Mouse (Mus musculus) neural tube, embryonic 15.5 days (tissue): ENCODE measurements around the gene Ccdc22. TPM values are rescaled to one million over a fixed set of nuclear protein-coding genes. Genes with fewer than 3 reads are reported as not detected.

ENCODE experiments used
- ATAC-seq: fragments of 200-750 bp; cut with Nextera tagmentation; 2 replicates; pipeline ENCODE4 v1.8.0; 2017; ENCODE audit warnings: mild to moderate bottlenecking, moderate TSS enrichment, moderate library complexity; ENCODE audit not compliant: low FRiP score
- H3K27ac ChIP-seq: fragments of 300-500 bp; sonication (generic); replicated peaks from 2 replicates; pipeline ENCODE4 v1.5.1; 2015; ENCODE audit warnings: mild to moderate bottlenecking, inconsistent platforms
- H3K27me3 ChIP-seq: fragments of 300-500 bp; sonication (generic); replicated peaks from 2 replicates; pipeline ENCODE4 v1.6.1; 2015; ENCODE audit warnings: inconsistent platforms
- H3K36me3 ChIP-seq: fragments of 300-500 bp; sonication (generic); 2 replicates; pipeline ENCODE4 v1.6.1; 2015; ENCODE audit warnings: inconsistent platforms
- H3K4me1 ChIP-seq: fragments of 300-500 bp; sonication (generic); 2 replicates; pipeline ENCODE4 v1.6.1; 2015; ENCODE audit warnings: inconsistent platforms
- H3K4me2 ChIP-seq: fragments of 300-500 bp; sonication (generic); 2 replicates; pipeline ENCODE4 v1.6.1; 2015; ENCODE audit warnings: inconsistent platforms, mild to moderate bottlenecking, moderate library complexity
- H3K4me3 ChIP-seq: fragments of 300-500 bp; sonication (generic); replicated peaks from 2 replicates; pipeline ENCODE4 v1.5.1; 2015; ENCODE audit warnings: mild to moderate bottlenecking, inconsistent platforms
- H3K9ac ChIP-seq: fragments of 300-500 bp; sonication (generic); replicated peaks from 2 replicates; pipeline ENCODE4 v1.6.1; 2015; ENCODE audit warnings: mild to moderate bottlenecking, inconsistent platforms
- H3K9me3 ChIP-seq: fragments of 300-500 bp; sonication (generic); replicated peaks from 2 replicates; pipeline ENCODE4 v1.6.1; 2016; ENCODE audit warnings: inconsistent platforms
- WGBS: fragments of 180-500 bp; shearing (Covaris S2); methylation state at CpG from one replicate; pipeline ENCODE4 v1.1.7; 2015; ENCODE audit warnings: mixed read lengths; 5-methylcytosine and 5-hydroxymethylcytosine counted together
- polyA plus RNA-seq: library from polyadenylated mRNA; unstranded; fragments of >200 nt; fragmentation: Nextera tagmentation; extraction: Ambion mirVana; gene quantifications from 2 replicates; pipeline ENCODE4 v1.2.1, GENCODE M21; 2015

Gene Ccdc22
- 28.4 and 29.5 TPM in 2 replicates for polyA plus RNA-seq

GRCm38 (mm10) chrX:7604879-7605574, at the start of gene Ccdc22:
Ccdc22 (minus strand) TSS chrX:7605517.
- H3K9me3 ChIP-seq, result no peaks in the 10 kb centered on the region
- H3K36me3 ChIP-seq, result no peaks in the 10 kb centered on the region
- ATAC-seq, result peak; percentile 91
- H3K4me1 ChIP-seq, result peaks cover 10% of the 10 kb centered on the region
- WGBS, result 22% methylated on average over 28 of the region's 28 CpGs
- peak within 1 kb of the TSS; percentile 51 for H3K4me3 ChIP-seq
- peak within 1 kb of the TSS; percentile 56 for H3K4me2 ChIP-seq
- peak within 1 kb of the TSS; percentile 71 for H3K27ac ChIP-seq
- peak within 1 kb of the TSS; percentile 42 for H3K9ac ChIP-seq
- no peaks in the 10 kb centered on the region for H3K27me3 ChIP-seq

GRCm38 (mm10) chrX:7648671-7649304, 43.5 kb upstream of the Ccdc22 start:
- Histone ChIP-seq H3K36me3 (peaks cover 10% of the 10 kb centered on the region; the same call in 1 of the 2 replicates), H3K4me3 (peak overlapping the region; percentile 38), H3K27me3 (no peaks in the 10 kb centered on the region), H3K9me3 (no peaks in the 10 kb centered on the region), H3K4me1 (peaks cover 3% of the 10 kb centered on the region), H3K4me2 (peak overlapping the region; percentile 55), H3K27ac (peak overlapping the region; percentile 65), H3K9ac (peak overlapping the region; percentile 40)
- peak; percentile 93 for ATAC-seq
- WGBS, result 21% methylated on average over 25 of the region's 25 CpGs

- no peak overlapping the region for H3K9ac ChIP-seq
- peaks cover 9% of the 10 kb centered on the region for H3K4me1 ChIP-seq
- no peaks in the 10 kb centered on the region for H3K9me3 ChIP-seq
- H3K36me3 ChIP-seq, result peaks cover 9% of the 10 kb centered on the region; the same call in 1 of the 2 replicates
- H3K4me2 ChIP-seq, result no peak overlapping the region
- ATAC-seq, result no peak
- no peak overlapping the region for H3K4me3 ChIP-seq
- H3K27ac ChIP-seq, result no peak overlapping the region
- 20% methylated on average over 5 of the region's 5 CpGs for WGBS
- H3K27me3 ChIP-seq, result no peaks in the 10 kb centered on the region
Measured at GRCm38 (mm10) chrX:7645349-7645748, 40.0 kb upstream of the Ccdc22 start.

- Histone ChIP-seq H3K9me3 (no peaks in the 10 kb centered on the region), H3K9ac (no peak overlapping the region), H3K27me3 (no peaks in the 10 kb centered on the region), H3K27ac (no peak overlapping the region), H3K4me1 (peaks cover 6% of the 10 kb centered on the region), H3K4me2 (peak overlapping the region; percentile 60), H3K36me3 (peaks cover 9% of the 10 kb centered on the region; the same call in 1 of the 2 replicates), H3K4me3 (peak overlapping the region; percentile 23)
- WGBS, result 44% methylated on average over 12 of the region's 12 CpGs
- ATAC-seq, result no peak
Measured at GRCm38 (mm10) chrX:7640785-7641184, 35.5 kb upstream of the Ccdc22 start.

DNA sequence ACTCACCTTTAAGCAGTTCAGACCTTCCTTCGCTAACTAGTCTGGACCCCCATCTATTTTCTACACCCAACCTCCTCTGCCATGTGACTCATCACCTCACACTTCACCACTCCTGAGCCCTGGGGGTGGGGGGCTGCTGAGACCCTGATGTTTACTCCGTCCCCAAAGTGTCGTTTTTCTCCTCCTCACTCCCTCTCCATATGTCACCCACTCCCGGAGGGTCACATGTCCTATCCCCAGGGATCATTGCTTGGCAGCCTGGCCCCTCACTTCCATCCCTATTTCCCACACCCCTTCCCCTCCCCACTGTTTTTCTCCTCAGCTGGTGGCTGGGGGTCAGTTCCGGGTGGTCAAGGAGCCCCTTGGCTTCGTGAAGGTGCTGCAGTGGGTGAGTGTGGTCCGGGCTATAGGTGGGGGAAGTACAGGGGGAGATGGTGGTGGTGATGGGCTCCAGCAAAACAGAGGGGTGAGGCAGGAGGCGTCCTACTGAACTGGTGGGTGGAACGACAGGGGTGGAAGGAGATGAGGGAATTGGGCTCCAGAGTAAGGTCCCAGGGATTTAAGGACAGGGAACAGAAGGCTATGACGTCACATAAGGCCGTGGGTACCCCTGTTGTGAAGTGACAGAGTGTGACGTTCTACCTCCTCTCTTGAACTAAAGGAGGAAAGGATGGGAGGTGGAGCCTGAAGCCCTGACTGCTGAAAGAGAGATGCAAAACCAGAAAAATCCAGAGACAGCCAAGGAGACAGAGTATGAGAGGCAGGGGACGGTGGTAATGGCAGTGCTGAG, 34.4 kb upstream of the Ccdc22 start:
- Histone ChIP-seq H3K27ac (peak overlapping the region; percentile 78), H3K4me1 (peaks cover 6% of the 10 kb centered on the region), H3K4me2 (peak overlapping the region; percentile 60), H3K9ac (peak overlapping the region; percentile 41), H3K9me3 (no peaks in the 10 kb centered on the region), H3K36me3 (peaks cover 8% of the 10 kb centered on the region; the same call in 1 of the 2 replicates), H3K4me3 (peak overlapping the region; percentile 49), H3K27me3 (no peaks in the 10 kb centered on the region)
- ATAC-seq, result peak; percentile 46
- 25% methylated on average over 13 of the region's 13 CpGs for WGBS

- Histone ChIP-seq H3K4me3 (peak within 1 kb of the TSS; percentile 49), H3K36me3 (0 out of 2 replicates have a peak, but pooled peaks cover 3% of the 10 kb centered on the region), H3K9ac (peak within 1 kb of the TSS; percentile 41), H3K27me3 (no peaks in the 10 kb centered on the region), H3K9me3 (no peaks in the 10 kb centered on the region), H3K27ac (peak within 1 kb of the TSS; percentile 78), H3K4me1 (peaks cover 6% of the 10 kb centered on the region), H3K4me2 (peak within 1 kb of the TSS; percentile 60)
- 15% methylated on average over 36 of the region's 42 CpGs for WGBS
- peak; percentile 90 for ATAC-seq
Measured at GRCm38 (mm10) chrX:7638401-7639091, 33.2 kb upstream of the Ccdc22 start, which contains the start of gene Syp. Syp (plus strand) TSS chrX:7638471.

- Histone ChIP-seq H3K4me2 (no peak overlapping the region), H3K9me3 (no peaks in the 10 kb centered on the region), H3K4me1 (no peaks in the 10 kb centered on the region), H3K4me3 (no peak overlapping the region), H3K27ac (no peak overlapping the region), H3K36me3 (no peaks in the 10 kb centered on the region), H3K27me3 (no peaks in the 10 kb centered on the region), H3K9ac (no peak overlapping the region)
- 74% methylated on average over 3 of the region's 3 CpGs for WGBS
- no peak for ATAC-seq
Measured at GRCm38 (mm10) chrX:7635101-7635500, 29.8 kb upstream of the Ccdc22 start.

DNA sequence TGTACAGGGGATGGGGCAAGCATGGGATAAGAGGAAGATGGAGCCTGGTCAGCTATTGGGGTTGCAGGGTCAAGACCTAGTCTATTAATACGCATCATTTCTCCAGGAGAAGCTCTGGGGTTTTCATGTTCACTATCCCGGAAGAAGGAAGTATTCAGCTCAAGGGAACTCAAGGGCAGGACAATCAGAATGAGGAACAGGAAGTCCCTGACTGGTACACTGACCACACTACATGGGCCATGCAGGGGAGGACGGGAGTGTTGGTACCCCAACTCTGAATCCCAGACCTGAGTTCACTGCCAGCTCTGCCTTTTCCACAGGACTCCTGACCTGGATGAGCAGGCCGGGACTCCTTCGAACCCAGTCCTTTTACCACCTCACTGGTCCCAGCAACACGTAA, 27.2 kb upstream of the Ccdc22 start:
- H3K27ac ChIP-seq, result no peak overlapping the region

DNA sequence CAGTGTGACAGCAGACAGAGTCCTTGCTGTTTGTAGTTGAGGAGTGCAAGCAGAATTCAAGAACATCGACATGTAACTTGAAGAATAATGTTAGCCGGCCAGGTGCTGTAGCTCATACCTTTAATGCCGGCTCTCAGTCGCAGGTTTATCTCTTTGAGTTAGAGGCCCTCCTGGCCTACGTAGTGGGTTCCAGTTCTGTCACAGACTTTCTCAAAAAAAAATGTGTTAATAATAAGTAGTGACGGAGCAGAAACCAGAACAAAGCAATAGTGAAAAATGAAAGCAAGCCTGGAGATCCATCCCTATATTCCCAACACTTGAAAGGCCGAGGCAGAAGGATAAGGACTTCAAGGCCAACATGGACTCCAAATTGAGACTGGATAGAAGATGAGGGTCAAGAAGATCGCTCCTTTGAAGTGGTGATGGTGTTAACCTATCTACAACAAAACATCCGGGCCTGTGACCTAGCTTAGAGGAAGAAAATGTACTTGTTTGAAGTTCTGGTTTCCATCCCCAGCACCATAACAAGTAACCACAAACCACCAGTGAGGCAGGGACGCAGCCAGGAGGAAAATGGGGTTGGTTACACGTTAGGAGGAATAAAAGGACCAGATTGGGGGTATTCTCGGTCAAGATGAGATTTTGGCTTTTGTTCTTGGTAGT, 12.7 kb upstream of the Ccdc22 start:
- Histone ChIP-seq H3K4me3 (no peak overlapping the region), H3K27me3 (no peaks in the 10 kb centered on the region), H3K4me1 (no peaks in the 10 kb centered on the region), H3K27ac (no peak overlapping the region), H3K4me2 (no peak overlapping the region), H3K9ac (no peak overlapping the region), H3K9me3 (no peaks in the 10 kb centered on the region), H3K36me3 (no peaks in the 10 kb centered on the region)
- no peak for ATAC-seq
- 84% methylated on average over 12 of the region's 12 CpGs for WGBS

More for the DNA sequence above, 27.2 kb upstream of the Ccdc22 start:
- Histone ChIP-seq H3K4me1 (no peaks in the 10 kb centered on the region), H3K4me3 (no peak overlapping the region), H3K4me2 (no peak overlapping the region), H3K36me3 (no peaks in the 10 kb centered on the region), H3K9me3 (no peaks in the 10 kb centered on the region), H3K27me3 (no peaks in the 10 kb centered on the region), H3K9ac (no peak overlapping the region)
- no peak for ATAC-seq
- 89% methylated on average over 6 of the region's 6 CpGs for WGBS

- Histone ChIP-seq H3K27me3 (no peaks in the 10 kb centered on the region), H3K27ac (peak overlapping the region; percentile 60), H3K9ac (peak overlapping the region; percentile 49), H3K4me3 (peak overlapping the region; percentile 42), H3K4me1 (no peaks in the 10 kb centered on the region), H3K9me3 (no peaks in the 10 kb centered on the region), H3K4me2 (peak overlapping the region; percentile 72), H3K36me3 (no peaks in the 10 kb centered on the region)
- WGBS, result 29% methylated on average over 26 of the region's 26 CpGs
- peak; percentile 78 for ATAC-seq
Measured at GRCm38 (mm10) chrX:7610536-7611258, 5.4 kb upstream of the Ccdc22 start.
